Mouse (Mus musculus) spleen, adult 2 months (tissue): ENCODE results near the gene Nlrc5.

Experiments used
- CTCF ChIP-seq: fragments of 200-500 bp; IDR thresholded peaks from 2 replicates; pipeline ENCODE4 v1.5.1; 2011; ENCODE audit warnings: mild to moderate bottlenecking, inconsistent platforms; ENCODE audit not compliant: insufficient read depth, insufficient read length, insufficient replicate concordance; ENCODE audit errors: extremely low read depth
- POLR2A ChIP-seq: fragments of 200-500 bp; IDR thresholded peaks from 2 replicates; pipeline ENCODE4 v1.6.1; 2011; ENCODE audit warnings: low read depth, low read length, inconsistent platforms

- TF ChIP-seq POLR2A, result no peak
- no peak for TF ChIP-seq CTCF
Measured at GRCm38 (mm10) chr8:94567159-94567849, 133.1 kb downstream of the Nlrc5 start.
